Mouse (Mus musculus) liver, postnatal 0 days (tissue): ENCODE results near the gene Emilin1.

ENCODE experiments used
- CTCF ChIP-seq: sonication (generic); IDR thresholded peaks from 2 replicates; pipeline ENCODE4 v1.5.1; 2016; ENCODE audit warnings: antibody characterized with exemption, low read depth
- EP300 ChIP-seq: IDR thresholded peaks from 2 replicates; pipeline ENCODE4 v1.6.1; 2016; ENCODE audit warnings: antibody characterized with exemption, low read depth, mild to moderate bottlenecking

DNA sequence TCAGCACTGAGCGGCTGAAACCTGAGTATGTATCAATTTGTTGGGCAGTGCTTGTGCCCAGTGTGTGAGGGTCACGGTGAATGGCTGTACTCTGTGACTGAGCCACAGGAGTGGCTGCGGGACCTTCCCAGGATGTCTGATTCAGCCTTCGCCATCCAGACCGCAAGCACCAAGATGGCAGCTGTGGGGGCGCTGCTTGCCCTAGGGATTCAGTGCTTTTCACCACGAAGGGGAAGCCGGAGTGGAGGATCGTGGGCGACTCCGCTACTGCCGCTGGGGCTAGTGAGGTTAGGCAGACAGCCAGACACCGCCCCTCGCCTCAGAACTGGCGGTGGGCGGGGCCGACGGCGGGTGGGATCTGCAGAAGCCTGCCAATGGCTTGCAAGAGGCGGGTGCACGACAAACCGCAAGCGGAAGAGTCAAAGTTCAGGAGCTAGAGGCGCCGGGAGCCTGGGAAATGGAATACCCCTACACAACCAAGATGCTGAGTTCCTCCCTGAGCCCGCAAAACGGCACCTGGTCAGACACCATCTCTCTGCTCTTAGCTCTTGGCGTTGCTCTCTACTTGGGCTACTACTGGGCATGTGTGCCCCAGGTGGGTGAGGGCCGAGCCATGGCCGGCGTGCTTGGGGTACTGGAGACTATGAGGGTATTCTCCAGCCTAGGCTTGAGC lies 36.6 kb downstream of the Emilin1 start:
- TF ChIP-seq CTCF, result peak; percentile 42
- TF ChIP-seq EP300, result no peak
